Mouse (Mus musculus) liver, adult 2 months (tissue): ENCODE measurements around the gene Ltb4r2. TPM values are rescaled to one million over a fixed set of nuclear protein-coding genes. Genes with fewer than 3 reads are reported as not detected.

Experiments
- DNase-seq: peaks from one replicate; pipeline ENCODE4 v3.0.0-alpha.2; 2011; ENCODE audit warnings: low read depth, low spot score; ENCODE audit errors: extremely low read depth
- H3K27ac ChIP-seq: fragments of 200-500 bp; replicated peaks from 2 replicates; pipeline ENCODE4 v1.5.1; 2012; ENCODE audit warnings: low read depth, mild to moderate bottlenecking, control low read depth, inconsistent platforms, low read length; ENCODE audit not compliant: insufficient read depth
- H3K27me3 ChIP-seq: fragments of 200-500 bp; 2 replicates; pipeline ENCODE4 v1.6.1; 2012; ENCODE audit warnings: mild to moderate bottlenecking, moderate library complexity, low read length, inconsistent platforms; ENCODE audit not compliant: control insufficient read depth, insufficient read depth
- H3K36me3 ChIP-seq: fragments of 200-500 bp; 2 replicates; pipeline ENCODE4 v1.6.1; 2012; ENCODE audit warnings: low read length, inconsistent platforms; ENCODE audit not compliant: control insufficient read depth, insufficient read depth
- H3K4me1 ChIP-seq: fragments of 200-500 bp; 2 replicates; pipeline ENCODE4 v1.6.1; 2011; ENCODE audit warnings: low read length; ENCODE audit not compliant: control insufficient read depth, insufficient read depth
- H3K4me3 ChIP-seq: fragments of 200-500 bp; 2 replicates; pipeline ENCODE4 v1.5.1; 2011; ENCODE audit warnings: low read depth, mild to moderate bottlenecking, control low read depth, low read length, moderate library complexity; ENCODE audit not compliant: insufficient read depth
- H3K79me2 ChIP-seq: fragments of 200-500 bp; 2 replicates; pipeline ENCODE4 v1.6.1; 2012; ENCODE audit warnings: inconsistent platforms, mild to moderate bottlenecking, low read length, moderate library complexity; ENCODE audit not compliant: control insufficient read depth, insufficient read depth
- H3K9ac ChIP-seq: fragments of 200-500 bp; 2 replicates; pipeline ENCODE4 v1.6.1; 2012; ENCODE audit warnings: low read depth, mild to moderate bottlenecking, control low read depth, inconsistent platforms, low read length
- CTCF ChIP-seq: fragments of 200-500 bp; IDR thresholded peaks from 2 replicates; pipeline ENCODE4 v1.5.1; 2011; ENCODE audit warnings: low read depth, low read length, control low read depth
- POLR2A ChIP-seq: fragments of 200-500 bp; IDR thresholded peaks from 2 replicates; pipeline ENCODE4 v1.6.1; 2011; ENCODE audit warnings: low read length, control low read depth; ENCODE audit not compliant: insufficient read depth; ENCODE audit errors: extremely low read depth
- WGBS: fragments of 180-500 bp; shearing (Covaris S2); methylation state at CpG from one replicate; pipeline ENCODE4 v1.1.7; 2018; 5-methylcytosine and 5-hydroxymethylcytosine counted together
- polyA plus RNA-seq: library from polyadenylated mRNA; depleted of rRNA; stranded (reverse); fragments of >200 nt; gene quantifications from 2 replicates; pipeline ENCODE4 v1.2.3, GENCODE M21; 2012
- total RNA-seq: library from RNA; depleted of rRNA; stranded (reverse); fragments of >200 nt; gene quantifications from 2 replicates; pipeline ENCODE4 v1.2.3, GENCODE M21; 2014

The Ltb4r2 gene
- total and polyA plus RNA-seq, 2 experiments = 0.74 to 2.6 TPM

DNA sequence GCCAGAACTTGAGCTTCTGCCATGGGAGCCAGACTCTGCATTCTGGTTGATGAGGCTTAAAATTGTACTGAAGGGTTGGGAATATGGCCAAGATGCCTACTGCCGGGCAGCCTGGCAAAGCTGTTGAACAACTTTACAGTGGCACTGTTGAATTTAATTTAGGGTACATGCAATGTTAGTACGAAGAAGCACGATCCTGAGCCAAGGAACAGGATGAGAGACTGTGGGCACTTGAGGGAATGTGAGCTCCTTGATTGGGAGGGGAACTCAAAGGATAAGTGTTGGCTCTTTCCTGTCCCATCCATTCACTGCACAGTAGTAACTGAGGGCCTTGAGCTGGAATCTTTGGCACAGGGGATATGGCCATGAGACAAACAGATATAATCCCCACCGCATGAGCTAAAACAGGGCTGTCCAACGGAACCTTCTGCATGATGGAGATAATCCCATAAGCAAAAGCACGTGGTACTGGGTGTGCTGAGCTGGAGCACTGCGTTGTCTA is 30.6 kb upstream of the Ltb4r2 start:
- Histone ChIP-seq H3K9ac (no peak overlapping the region), H3K27me3 (no peaks in the 10 kb centered on the region), H3K79me2 (no peaks in the 10 kb centered on the region), H3K4me3 (no peak overlapping the region), H3K27ac (no peak overlapping the region), H3K36me3 (no peaks in the 10 kb centered on the region), H3K4me1 (peaks cover 10% of the 10 kb centered on the region)
- no peak for DNase-seq
- WGBS = 88% methylated on average over 7 of the region's 7 CpGs
- TF ChIP-seq POLR2A = no peak
- TF ChIP-seq CTCF = no peak

GRCm38 (mm10) chr14:55733889-55734288 is 27.3 kb upstream of the Ltb4r2 start:
- no peak for DNase-seq
- 71% methylated on average over 10 of the region's 10 CpGs for WGBS
- peaks cover 8% of the 10 kb centered on the region for H3K36me3 ChIP-seq
- TF ChIP-seq CTCF (no peak), POLR2A (no peak)
- no peaks in the 10 kb centered on the region for H3K27me3 ChIP-seq
- peaks cover 8% of the 10 kb centered on the region for H3K4me1 ChIP-seq
- H3K27ac ChIP-seq = no peak overlapping the region
- H3K9ac ChIP-seq = no peak overlapping the region
- H3K4me3 ChIP-seq = no peak overlapping the region
- no peaks in the 10 kb centered on the region for H3K79me2 ChIP-seq

GRCm38 (mm10) chr14:55734869-55735268 is 26.4 kb upstream of the Ltb4r2 start:
- no peak overlapping the region for H3K9ac ChIP-seq
- no peak overlapping the region for H3K4me3 ChIP-seq
- no peak overlapping the region for H3K27ac ChIP-seq
- DNase-seq = no peak
- 74% methylated on average over 7 of the region's 7 CpGs for WGBS
- no peak for TF ChIP-seq POLR2A
- TF ChIP-seq CTCF = no peak
- H3K79me2 ChIP-seq = no peaks in the 10 kb centered on the region
- H3K36me3 ChIP-seq = peaks cover 12% of the 10 kb centered on the region
- peaks cover 9% of the 10 kb centered on the region for H3K4me1 ChIP-seq
- no peaks in the 10 kb centered on the region for H3K27me3 ChIP-seq

- Histone ChIP-seq H3K27ac (no peak overlapping the region), H3K27me3 (no peaks in the 10 kb centered on the region), H3K9ac (no peak overlapping the region), H3K4me1 (peaks cover 12% of the 10 kb centered on the region), H3K36me3 (peaks cover 16% of the 10 kb centered on the region), H3K4me3 (no peak overlapping the region), H3K79me2 (no peaks in the 10 kb centered on the region)
- no peak for DNase-seq
- 58% methylated on average over 3 of the region's 3 CpGs for whole genome bisulfite sequencing
- no peak for TF ChIP-seq POLR2A
- no peak for TF ChIP-seq CTCF
Observed at GRCm38 (mm10) chr14:55735334-55735733, 25.9 kb upstream of the Ltb4r2 start.

- 74% methylated on average over 4 of the region's 4 CpGs for WGBS
- Histone ChIP-seq H3K4me3 (no peak overlapping the region), H3K9ac (no peak overlapping the region), H3K36me3 (peaks cover 18% of the 10 kb centered on the region), H3K27me3 (no peaks in the 10 kb centered on the region), H3K27ac (peak overlapping the region; percentile 63), H3K79me2 (no peaks in the 10 kb centered on the region), H3K4me1 (peaks cover 12% of the 10 kb centered on the region)
- TF ChIP-seq POLR2A = no peak
- TF ChIP-seq CTCF = no peak
- DNase-seq = peak; percentile 45
Observed at GRCm38 (mm10) chr14:55735758-55736157, 25.5 kb upstream of the Ltb4r2 start.

DNA sequence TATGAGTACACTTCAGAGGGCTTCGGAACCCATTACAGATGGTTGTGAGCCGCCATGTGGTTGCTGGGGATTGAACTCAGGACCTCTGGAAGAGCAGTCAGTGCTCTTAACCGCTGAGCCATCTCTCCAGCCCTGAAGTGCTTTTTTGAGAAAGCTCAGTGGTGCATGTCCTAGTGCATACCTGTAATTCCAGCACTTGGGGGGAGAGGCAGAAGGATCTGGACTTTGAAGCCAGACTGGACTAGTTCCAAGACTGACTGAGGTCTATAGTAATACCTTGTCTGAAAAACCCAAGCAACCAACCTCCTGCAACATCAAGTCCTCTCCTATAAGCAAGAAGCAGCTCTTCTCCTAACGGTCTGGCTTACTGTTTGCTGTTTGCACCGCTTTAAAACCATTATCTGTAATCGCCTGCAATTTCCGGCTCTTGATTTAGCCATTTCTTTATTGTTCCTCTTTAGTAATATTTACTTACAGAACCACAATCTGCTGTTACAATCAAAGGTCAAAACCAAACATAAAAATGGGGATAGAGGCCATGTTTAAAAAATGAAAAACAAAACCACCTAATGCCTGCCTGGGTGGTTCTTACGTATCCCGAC is 24.0 kb upstream of the Ltb4r2 start:
- WGBS = 56% methylated on average over 9 of the region's 9 CpGs
- peak; percentile 54 for DNase-seq
- no peaks in the 10 kb centered on the region for H3K79me2 ChIP-seq
- peak overlapping the region; percentile 15 for H3K27ac ChIP-seq
- TF ChIP-seq POLR2A = no peak
- TF ChIP-seq CTCF = no peak
- H3K9ac ChIP-seq = no peak overlapping the region
- no peaks in the 10 kb centered on the region for H3K27me3 ChIP-seq
- H3K36me3 ChIP-seq = peaks cover 27% of the 10 kb centered on the region
- peaks cover 12% of the 10 kb centered on the region for H3K4me1 ChIP-seq
- H3K4me3 ChIP-seq = no peak overlapping the region
